Mouse (Mus musculus) kidney, adult 9 months (tissue): Measurements from ENCODE around the gene Stfa2l1.
"Not testable (repeated sequence)": the region's sequence is repeated elsewhere in the genome, so short reads cannot be mapped to it uniquely, and the experiment has no call there.

Experiments
- DNase-seq: peaks from one replicate; pipeline ENCODE4 v3.0.0; 2022

The Stfa2l1 gene

DNA sequence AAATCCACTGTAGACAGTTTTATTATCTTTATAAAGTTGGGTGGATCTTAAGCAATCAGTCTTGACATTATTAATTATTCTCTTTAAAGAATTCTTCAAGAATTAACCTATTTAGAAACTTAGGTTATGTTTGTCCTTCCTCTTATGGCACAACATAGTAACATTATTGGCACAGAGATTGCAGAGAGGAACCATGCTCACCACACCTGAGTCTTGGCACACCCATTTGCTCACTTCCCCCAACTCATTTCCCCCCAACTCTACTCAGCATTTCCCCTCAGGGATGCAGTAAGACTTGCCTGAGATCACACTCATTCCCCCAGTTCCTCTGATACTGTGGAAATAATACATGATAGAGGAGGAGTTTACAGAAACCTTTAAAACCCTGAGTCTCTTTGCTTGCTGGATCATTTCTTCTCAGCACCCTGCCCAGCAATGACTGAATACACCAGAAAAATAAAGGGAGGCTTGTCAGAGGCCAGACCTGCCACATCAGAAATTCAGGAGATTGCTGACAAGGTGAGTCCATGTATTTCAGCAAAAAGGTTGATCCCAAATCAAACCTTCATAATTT is at the start of gene Stfa2l1:
Gene Stfa2l1, plus strand, starts transcription at position 410 of the 574 bp plus-strand sequence.
- no peak for DNase-seq

- not testable (repeated sequence) for DNase-seq
Measured at GRCm38 (mm10) chr16:36111486-36111885, 45.1 kb upstream of the Stfa2l1 start.

DNA sequence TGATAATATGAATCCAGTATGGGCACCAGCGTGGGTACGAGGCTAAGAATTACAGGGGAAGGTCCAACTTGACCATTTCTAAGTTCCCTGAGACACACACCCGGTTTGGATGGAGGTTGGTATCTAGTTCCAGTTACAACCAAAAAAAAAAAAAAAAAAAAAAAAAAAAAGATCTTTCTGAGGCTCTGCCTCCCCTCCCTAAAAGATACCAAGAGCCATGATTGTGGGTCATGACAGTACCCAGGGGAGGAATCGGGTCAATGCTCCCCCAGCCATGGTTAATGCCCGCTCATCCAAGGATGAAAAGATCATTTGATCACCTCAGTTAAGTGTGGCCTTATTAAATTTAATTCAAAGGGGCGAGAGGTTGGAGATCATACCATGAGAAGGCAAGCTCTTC is 40.9 kb upstream of the Stfa2l1 start:
- peak; percentile 25 for DNase-seq

DNA sequence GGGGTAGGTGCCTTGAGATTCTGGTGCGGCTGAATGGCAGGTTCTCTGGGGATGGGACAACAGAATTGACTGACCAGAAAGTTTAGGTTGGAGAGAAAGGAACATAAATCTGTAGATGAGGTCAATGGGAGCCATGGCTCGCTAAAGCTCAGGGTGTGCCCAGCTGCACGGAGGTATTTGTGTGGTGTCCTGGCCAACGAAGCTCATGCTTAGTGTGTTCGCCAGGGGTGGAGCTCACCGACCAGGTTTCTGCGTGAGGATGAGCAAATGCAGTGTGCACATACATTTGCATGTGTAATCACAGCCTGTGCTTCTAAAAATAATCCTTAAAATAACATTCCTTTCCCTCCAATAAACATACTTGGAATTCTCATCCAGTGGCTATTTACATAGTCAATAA is 28.5 kb upstream of the Stfa2l1 start:
- peak; percentile 9 for DNase-seq

- DNase-seq: no peak
Measured at GRCm38 (mm10) chr16:36131141-36131540, 25.5 kb upstream of the Stfa2l1 start, which contains the start of gene Csta1. Gene Csta1 (minus strand): TSS chr16:36131241.

- no peak for DNase-seq
Measured at GRCm38 (mm10) chr16:36138201-36138600, 18.4 kb upstream of the Stfa2l1 start.

GRCm38 (mm10) chr16:36167841-36168240 is 11.2 kb downstream of the Stfa2l1 start:
- not testable (repeated sequence) for DNase-seq

- no peak for DNase-seq
Measured at GRCm38 (mm10) chr16:36176108-36176507, 19.5 kb downstream of the Stfa2l1 start.

DNA sequence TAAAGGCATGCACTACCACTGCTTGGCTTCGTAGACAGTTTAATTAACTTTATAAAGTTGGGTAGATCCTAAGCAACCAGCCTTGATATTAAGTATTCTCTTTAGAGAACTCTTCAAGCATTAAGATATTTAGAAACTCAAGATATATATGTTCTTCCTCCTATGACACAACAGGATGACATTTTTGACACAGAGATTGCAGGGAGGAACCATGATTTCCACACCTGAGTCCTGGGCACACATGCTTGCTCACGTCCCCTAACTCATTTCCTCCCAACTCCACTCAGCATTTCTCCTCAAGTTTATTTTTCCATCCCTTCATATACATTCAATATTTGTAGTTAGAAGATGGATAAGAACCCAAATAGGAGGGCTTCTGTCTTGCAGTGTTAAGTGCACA is 23.3 kb downstream of the Stfa2l1 start:
- DNase-seq: no peak

- DNase-seq: not testable (repeated sequence)
Measured at GRCm38 (mm10) chr16:36183912-36184311, 27.3 kb downstream of the Stfa2l1 start, which contains the start of gene Gm5483. Gene Gm5483 (plus strand): TSS chr16:36184212.

GRCm38 (mm10) chr16:36199226-36199625 is 42.6 kb downstream of the Stfa2l1 start:
- DNase-seq: no peak

DNA sequence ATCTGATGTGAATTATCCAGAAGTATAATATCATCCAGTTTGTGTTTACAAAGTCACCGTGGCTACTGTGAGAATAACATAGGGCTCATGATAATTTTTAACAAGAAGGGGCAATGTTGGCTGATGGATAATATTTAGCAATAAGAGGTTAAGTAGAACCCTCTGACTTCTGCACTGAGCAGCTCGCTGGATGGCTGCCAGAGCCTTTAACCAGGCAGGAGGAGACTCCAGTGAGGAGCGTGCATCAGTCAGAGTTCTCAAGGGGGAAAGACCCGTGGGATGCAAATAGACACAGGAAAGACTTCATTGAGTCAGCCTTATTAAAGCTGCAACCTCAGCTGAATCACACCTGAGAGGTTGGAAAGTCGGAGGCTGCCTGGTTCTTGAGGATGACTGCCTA is 47.2 kb downstream of the Stfa2l1 start:
- peak; percentile 66 for DNase-seq

DNA sequence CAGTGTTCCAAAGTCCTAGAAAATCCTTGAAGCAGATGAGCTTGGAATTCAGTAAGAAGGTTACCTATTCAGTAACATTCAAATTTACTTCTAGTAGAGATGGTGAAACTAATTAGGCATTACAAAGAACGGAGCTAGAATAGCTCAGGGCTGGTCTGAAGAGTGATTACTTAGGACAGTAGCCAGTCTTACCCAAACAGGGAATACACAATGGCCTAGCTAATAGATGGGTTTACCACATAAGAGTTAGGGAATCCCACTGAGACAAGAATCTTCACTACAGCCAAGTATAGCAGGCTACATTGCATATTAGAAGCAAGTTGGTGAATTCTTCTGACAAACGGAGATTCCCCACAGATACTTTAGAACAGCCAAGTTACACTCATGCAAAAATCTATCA is 49.1 kb downstream of the Stfa2l1 start:
- peak; percentile 9 for DNase-seq

GRCm38 (mm10) chr16:36209967-36210453 is 53.4 kb downstream of the Stfa2l1 start, which contains the start of gene Gm5416:
Gene Gm5416 (plus strand): TSS chr16:36210403.
- no peak for DNase-seq
